Mouse (Mus musculus) urinary bladder, postnatal 36 days (tissue): Measurements from ENCODE around the gene BC028528.
A peak's percentile ranks its signal among the peaks of the same experiment; 100 is the strongest.
"Not testable (repeated sequence)": the region's sequence is repeated elsewhere in the genome, so short reads cannot be mapped to it uniquely, and the experiment has no call there.

Experiments
- DNase-seq, 2 experiments: peaks; one replicate each; pipeline ENCODE4 v3.0.0; 2022; ENCODE audit warnings: low spot score in 2 of 2, mixed read lengths in 1 of 2

BC028528 gene

DNA sequence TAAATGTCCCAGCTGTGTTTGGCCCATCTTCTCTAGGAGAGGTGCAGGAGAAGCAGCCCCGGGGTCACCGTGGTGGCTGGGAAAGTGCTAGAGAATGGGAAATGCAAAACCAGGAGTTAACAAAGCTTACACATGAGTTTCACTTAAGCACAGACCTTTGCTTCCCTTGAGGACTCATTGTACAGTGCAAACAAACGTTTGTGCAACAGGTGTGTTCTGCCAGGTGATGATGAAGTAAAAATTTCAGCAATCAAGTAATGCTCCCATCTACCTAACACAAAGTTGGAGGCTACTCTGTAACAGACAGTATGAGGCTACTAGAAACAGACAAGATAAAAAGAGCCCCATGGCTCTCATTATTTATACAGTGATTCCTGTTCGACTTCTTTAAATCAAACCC, 12.7 kb downstream of the BC028528 start:
- DNase-seq = no peak

DNA sequence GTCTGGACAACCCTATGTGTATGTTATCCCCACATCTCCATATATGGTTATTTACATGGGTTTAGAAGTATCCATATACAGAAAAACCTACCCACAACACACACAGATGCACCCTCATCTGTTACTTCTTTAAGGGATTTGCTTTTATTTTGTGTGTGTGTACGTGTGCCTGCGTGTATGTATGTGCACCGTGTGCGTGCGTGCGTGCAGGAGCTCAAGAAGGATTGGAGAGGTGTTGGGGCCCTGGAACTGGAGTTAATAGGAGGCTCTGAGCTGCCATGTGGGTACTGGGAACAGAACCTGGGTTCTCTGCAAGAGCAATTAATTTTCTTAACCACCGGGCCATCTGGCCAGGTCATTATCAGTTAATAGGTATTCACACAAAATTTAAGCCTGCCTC, 19.8 kb downstream of the BC028528 start:
- DNase-seq = no peak

DNA sequence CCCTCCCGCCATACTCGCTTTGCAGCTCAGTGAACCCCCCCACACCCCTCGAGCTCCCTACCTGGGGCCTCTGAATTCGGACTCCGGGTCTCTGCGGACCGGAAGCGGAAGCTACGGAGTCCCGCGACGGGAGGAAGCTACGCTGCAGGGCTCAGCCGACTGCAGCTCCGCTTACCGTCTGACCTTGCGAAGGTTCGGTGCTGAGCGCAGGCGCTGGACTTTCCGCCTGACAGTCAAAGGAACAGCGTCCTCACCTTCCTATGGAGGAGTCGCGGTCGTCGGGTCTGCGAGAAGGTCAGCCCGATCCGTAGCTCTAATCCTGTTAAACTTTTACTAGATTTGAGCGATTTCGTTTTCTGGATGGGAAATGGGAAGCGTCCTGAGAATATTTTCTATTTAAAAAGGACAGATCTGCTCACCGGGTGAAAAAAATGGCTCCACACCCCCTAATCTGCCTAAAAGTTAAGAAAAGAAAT, 20.4 kb downstream of the BC028528 start, which contains the start of gene Mrps21:
Gene Mrps21, minus strand, starts transcription at position 128 of the 476 bp plus-strand sequence.
- DNase-seq = peak; percentile 77 to 86

DNA sequence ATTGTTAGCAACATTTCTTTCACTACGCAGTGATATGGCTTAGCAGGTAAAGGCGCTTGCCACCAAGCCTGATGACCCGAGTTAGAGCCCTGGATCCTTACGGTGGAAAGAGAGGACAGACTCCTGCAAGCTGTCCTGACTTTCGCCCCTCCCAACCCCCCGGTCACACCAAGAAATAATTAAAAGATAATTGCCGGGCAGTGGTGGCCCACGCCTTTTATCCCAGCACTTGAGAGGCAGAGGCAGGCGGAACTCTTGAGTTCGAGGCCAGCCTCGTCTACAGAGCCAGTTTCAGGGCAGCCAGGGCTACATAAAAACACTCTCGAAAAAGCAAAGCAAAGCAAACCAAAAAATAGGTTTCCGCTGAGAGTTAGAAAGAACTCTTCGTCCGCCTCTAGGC, 20.8 kb downstream of the BC028528 start:
- DNase-seq = no peak

DNA sequence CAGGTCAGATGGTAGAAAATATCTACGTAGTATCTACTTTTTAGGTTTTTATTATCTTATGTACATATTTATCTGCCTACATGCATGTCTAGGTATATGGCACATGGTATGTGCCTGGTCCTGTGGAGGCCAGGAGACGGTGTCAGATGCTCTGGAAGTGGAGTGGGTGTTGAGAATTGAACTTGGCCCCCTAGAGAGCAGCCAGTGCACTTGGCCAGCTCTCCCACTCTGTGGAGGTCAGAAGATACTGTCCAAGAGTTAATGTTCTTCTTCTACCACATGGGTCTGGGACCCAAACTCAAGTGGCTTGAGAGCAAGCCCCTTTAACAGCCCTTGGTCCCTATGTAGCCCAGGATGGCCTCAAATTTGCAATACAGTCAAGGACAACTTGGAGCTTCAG, 24.4 kb downstream of the BC028528 start:
- no peak for DNase-seq

DNA sequence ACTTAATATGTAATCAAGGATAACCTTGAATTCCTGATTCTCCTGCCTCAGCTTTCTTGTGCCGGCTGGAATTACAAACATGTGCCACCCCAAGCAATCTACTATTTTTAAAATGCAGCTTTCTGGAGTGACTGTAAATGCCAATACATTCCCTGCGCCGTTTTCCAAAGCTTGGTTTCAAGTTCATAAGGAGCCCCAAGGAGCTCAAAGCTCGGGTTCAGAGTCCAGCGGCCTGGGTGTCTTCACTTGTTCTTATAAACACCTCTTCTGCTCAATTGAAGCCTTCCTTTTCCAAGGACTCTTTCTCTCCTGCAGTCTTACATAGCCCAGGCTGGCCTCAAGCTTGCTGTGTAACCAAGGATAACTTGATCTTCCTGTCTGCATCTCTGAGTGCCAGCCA, 25.7 kb downstream of the BC028528 start:
- no peak for DNase-seq

DNA sequence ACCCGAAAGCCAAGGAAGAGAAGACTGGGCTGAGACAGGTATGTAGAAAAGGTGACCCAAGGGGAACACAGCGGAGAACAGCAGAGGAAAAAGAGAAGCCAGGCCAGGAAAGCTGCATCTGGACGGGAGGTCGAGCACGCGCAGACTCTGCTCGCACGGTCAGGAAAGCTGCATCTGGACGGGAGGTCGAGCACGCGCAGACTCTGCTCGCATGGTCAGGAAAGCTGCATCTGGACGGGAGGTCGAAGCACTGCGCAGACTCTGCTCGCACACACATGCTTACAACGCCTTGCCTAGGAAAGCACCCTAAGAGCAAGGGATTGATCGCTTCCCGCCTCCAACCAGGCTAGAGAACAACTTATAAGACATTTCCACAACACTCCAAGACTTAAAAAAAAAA, 26.2 kb downstream of the BC028528 start:
- DNase-seq = no peak

DNA sequence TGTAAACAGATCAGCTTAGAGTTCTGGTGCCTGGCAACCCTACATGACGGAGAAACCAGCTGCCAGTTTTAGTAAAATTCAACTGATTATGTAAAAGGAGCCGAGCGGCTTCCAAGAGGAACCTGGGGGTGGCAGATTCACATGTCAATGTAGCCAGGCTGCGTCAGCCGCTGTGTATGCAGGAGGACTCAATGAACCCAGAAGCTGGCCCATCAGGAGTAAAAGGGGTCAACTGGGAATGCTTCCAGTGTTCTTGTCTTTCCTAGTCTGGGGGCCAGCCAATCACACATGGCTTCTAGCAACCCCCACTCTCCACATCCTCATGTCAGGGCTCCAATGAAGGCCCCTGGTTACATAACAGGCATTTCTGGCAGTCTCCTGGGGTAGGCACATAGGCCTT, 26.8 kb downstream of the BC028528 start:
- DNase-seq = no peak

DNA sequence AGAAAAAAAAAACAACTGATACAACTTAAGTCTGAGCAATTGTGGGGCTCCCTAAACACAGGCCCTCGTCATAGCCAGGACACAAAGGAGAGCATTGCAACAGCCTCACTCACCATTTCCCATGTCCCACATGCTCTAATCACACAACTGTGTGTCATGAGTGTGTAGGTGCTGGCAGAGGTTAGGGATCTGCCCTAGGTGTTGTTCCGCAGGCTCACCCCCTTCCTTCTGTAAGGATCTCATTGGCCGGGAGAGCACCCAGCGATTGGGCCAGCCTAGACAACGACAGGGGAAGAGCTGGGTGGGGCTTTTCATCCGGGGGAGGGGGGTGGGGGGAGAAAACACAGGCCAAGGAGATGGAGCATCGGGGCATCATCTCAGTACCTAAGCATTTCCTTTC, 28.2 kb downstream of the BC028528 start:
- DNase-seq = no peak

DNA sequence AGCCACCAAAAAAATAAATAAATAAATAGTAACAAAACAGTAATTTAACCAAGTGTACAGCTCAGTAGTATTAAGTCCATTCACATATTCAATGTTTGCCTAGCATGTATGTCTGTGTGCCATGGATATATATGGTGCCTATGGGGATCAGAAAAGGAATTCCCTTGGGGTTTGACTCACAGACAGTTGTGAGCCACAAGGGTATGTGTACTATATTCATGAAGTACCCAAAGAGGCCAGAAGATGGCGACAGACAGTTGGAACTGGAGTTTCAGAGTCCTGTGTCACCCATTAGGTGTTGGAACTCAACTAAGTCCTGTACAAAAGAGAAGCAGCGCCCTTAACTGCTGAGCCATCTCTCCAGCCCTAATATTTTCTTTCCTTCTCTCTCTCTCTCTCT, 30.0 kb downstream of the BC028528 start:
- peak; percentile 27 to 42 for DNase-seq

DNA sequence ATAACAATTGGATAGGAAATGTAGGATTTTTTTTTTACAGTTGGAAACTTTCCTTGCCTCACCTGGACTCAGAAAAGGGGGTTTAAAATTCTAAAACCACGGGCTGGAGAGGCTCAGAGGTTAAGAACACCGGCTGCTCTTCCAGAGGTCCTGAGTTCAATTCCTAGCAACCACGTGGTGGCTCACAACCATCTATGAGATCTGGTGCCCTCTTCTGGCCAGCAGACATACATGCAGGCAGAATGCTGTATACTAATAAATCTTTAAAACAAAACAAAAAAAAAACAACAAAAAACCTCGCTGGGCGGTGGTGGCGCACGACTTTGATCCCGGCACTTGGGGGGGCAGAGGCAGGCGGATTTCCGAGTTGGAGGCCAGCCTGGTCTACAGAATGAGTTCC, 30.6 kb downstream of the BC028528 start:
- no peak for DNase-seq

DNA sequence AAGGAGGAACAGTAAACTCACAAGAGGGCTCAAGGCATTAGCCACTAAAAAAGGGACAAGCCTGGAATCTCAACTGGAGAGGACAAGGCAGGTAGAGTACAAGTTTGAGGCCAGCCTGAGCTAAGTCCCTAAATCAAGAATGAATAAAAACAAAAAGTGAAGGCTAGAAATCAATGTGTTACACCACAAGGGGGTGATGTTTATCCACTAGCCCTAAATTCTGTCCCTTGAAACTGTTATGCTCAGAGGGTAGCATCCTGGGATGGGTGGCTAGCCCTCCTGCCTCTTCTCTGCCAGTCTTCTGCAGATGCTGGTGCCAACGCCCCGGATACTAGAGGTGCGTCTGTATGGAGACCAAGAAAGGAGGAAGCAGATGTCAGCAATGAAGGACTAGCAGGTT, 31.5 kb downstream of the BC028528 start:
- DNase-seq = no peak

DNA sequence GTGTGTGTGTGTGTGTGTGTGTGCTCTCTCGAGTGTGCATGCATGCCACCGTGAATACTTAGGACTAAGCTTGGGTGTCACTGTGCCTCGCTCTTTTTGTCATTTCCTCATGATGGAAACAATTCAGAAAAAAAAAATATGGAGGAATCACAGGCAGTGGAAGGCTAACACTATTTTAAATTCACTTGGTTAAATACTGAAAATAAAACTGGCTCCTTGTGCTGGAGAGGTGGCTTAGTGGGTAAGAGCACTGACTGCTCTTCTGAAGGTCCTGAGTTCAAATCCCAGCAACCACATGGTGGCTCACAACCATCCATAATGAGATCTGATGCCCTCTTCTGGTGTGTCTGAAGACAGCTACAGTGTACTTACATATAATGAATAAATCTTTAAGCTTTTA, 33.5 kb downstream of the BC028528 start:
- not testable (repeated sequence) for DNase-seq

DNA sequence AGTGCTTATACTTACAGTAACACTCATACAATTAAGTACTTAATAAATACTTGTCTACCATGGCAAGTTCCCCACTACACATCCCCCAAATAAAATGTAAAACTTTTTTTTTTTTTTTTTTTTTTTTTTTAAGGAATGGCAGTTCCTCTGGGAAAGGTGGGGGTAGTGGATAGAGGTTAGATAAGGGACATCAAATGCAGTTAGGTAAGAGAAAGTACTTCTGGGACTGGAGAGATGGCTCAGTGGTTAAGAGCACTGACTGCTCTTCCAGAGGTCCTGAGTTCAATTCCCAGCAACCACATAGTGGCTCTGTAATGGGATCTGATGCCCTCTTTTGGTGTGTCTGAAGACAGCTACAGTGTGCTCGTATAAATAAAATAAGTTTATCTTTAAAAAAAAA, 34.8 kb downstream of the BC028528 start:
- not testable (repeated sequence) for DNase-seq

DNA sequence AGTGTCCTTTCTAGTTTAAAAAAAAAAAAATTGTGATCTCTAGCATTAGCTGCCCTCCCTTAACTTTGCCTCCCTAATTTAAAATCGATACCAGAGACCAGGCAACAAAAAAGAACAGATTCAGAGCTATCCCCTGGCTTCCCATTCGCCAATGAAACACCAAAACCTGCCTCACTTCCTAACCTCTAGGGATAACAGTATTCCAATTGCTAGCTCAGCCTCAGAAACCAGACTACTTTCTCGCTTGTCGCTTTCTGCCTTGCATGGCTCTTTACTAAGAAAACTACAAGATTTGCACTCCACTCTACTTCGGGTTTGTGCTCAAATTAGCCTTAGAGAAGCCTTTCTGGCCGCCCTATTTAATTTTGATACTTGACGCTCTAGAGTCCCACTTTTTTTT, 35.7 kb downstream of the BC028528 start:
- no peak for DNase-seq

DNA sequence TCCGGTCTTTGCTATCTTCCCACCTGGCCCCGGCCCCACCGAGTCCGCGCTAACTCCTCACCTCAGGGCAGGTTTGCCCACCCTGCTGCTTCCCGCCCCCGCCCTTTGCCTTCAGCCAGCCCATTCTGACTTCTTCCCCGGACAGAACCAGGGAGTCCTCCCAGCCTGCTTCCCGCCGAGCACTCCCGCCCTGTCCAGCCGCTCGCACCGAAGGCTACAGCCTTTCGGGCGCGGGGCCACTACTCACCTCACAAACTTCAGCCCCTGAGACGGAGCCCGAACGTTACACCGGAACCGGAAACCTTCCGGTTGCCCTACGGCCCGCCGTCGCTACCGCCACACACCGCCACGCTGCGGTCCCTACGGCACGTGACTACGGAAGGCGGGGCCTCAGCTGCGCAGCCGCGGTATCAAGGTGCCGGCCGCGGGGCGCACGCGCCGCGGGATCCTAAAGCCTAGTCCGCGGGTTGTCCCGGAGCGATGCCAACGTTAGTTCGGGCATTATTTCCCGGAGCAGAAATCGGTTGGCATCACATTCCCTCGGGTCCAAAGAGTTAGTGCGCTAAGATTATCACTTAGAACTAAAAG, 36.2 kb downstream of the BC028528 start, which contains the start of gene Prpf3:
Gene Prpf3, minus strand, starts transcription at position 384 of the 588 bp plus-strand sequence.
- peak; percentile 93 to 94 for DNase-seq

DNA sequence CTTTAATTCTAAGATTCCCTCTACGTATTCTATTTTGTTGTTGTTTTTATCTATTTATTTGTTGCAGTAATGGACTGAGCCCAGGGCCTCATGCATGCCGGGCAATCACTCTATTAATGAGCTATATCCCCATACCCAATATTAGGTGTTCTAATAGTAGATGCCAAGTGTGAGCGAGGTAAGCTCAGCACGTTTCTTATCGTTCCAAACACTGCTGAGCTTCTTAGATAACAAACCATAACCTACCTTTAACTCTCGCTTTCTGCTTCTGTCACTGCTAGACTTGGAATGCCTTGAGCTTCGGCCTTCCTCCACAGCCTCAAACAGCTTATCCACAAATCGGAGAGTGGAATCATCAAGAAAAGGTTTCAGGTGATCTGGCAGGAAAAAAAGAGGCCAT, 40.5 kb downstream of the BC028528 start:
- no peak for DNase-seq

DNA sequence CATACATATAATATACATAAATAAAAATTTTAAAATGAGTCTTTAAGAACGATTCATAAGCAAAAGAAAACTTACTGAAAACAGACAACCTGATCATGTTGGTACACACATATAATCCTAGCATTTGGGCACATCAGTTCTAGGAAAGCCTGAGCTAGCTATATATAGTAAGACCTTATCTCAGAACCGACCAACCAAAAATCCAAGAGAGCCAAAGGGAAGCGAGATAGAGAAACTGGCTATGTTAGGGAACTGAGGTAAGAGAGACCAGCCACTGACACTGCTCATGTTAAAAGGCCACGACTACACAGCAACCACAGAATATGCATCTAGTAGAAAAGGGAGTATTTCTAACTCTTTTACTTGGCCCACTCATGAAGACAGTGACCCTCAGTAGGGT, 41.2 kb downstream of the BC028528 start:
- no peak for DNase-seq

DNA sequence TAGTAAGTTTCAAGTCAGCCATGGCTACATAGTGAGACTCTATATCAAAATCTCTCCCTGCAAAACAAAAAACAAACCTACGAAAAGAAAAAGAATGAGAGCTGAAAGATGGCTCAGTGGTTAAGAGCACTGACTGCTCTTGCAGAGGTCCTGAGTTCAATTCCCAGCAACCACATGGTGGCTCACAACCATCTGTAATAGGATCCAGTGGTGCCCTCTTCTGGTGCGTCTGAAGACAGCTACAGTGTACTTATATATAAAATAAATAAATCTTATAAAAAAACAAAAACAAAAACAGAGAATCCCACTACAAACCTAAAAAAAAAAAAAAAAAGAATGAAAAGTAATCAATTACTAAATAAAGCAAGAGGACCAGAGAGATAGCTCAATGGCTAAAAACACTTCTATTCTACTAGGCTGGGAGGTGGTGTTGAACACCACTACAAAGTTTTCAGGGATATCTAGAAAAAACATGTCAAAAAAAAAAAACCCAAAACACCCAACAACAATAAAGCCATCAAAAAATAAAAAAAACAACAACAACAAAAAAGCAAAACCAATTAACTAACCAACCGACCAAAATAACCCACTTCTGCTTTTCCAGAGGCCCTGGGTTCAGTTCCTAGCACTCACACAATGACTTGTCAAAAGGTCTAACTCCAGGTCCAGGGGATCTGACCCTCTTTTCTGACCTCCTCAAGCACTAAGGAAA, 49.1 kb downstream of the BC028528 start:
- DNase-seq = no peak

DNA sequence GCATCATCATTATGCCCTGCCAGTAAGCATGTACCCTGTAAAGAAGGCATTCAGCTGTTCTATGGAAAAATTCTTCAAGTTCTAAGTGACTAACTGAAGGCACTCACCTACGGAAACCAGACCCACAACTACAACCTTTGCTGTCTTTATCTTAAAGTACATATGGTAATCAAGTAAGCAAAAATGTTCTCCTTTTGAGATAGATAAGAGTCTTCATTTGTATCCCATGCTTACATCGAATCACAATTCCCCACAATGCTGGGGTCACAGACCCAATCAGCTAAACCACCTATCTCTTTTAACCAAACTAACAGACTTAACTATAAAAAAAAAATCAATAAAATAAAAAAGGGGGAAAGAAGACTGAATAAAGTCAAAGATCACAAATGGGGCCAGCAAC, 52.6 kb downstream of the BC028528 start:
- DNase-seq = no peak
